Mouse (Mus musculus) embryonic facial prominence, embryonic 10.5 days (tissue): Measurements from ENCODE around the gene P4hb. TPM values are rescaled to one million over a fixed set of nuclear protein-coding genes. Genes with fewer than 3 reads are reported as not detected.

ENCODE experiments used
- DNase-seq: peaks from one replicate; pipeline ENCODE4 v3.0.0-alpha.2; 2017; ENCODE audit warnings: low spot score
- H3K27ac ChIP-seq: fragments of 300-500 bp; sonication (generic); replicated peaks from 2 replicates; pipeline ENCODE4 v1.5.1; 2016; ENCODE audit warnings: mild to moderate bottlenecking
- H3K27me3 ChIP-seq: fragments of 300-500 bp; sonication (generic); replicated peaks from 2 replicates; pipeline ENCODE4 v1.6.1; 2016; ENCODE audit warnings: low read depth, mild to moderate bottlenecking; ENCODE audit not compliant: poor library complexity, severe bottlenecking
- H3K36me3 ChIP-seq: fragments of 300-500 bp; sonication (generic); replicated peaks from 2 replicates; pipeline ENCODE4 v1.6.1; 2016; ENCODE audit warnings: mild to moderate bottlenecking, moderate library complexity
- H3K4me1 ChIP-seq: fragments of 300-500 bp; sonication (generic); 2 replicates; pipeline ENCODE4 v1.6.1; 2016
- H3K4me3 ChIP-seq: fragments of 300-500 bp; sonication (generic); 2 replicates; pipeline ENCODE4 v1.5.1; 2016; ENCODE audit warnings: mild to moderate bottlenecking, moderate library complexity
- H3K9me3 ChIP-seq: fragments of 300-500 bp; sonication (generic); 2 replicates; pipeline ENCODE4 v1.6.1; 2016; ENCODE audit warnings: mild to moderate bottlenecking
- WGBS: fragments of 180-500 bp; shearing (Covaris S2); methylation state at CpG from one replicate; pipeline ENCODE4 v1.1.7; 2016; 5-methylcytosine and 5-hydroxymethylcytosine counted together
- polyA plus RNA-seq: library from polyadenylated mRNA; unstranded; fragments of >200 nt; fragmentation: Nextera tagmentation; extraction: Ambion mirVana; gene quantifications from 2 replicates; pipeline ENCODE4 v1.2.1, GENCODE M21; 2016

Gene P4hb
- polyA plus RNA-seq, 1 experiment from 2014 or later: 556 TPM

GRCm38 (mm10) chr11:120576365-120576981 is 3.4 kb upstream of the P4hb start:
- Histone ChIP-seq H3K36me3 (peaks cover 45% of the 10 kb centered on the region), H3K27me3 (no peaks in the 10 kb centered on the region), H3K27ac (no peak overlapping the region), H3K4me3 (peak overlapping the region; percentile 19; the same call in 1 of the 2 replicates), H3K9me3 (no peaks in the 10 kb centered on the region), H3K4me1 (peaks cover 45% of the 10 kb centered on the region)
- no peak for DNase-seq
- WGBS: 90% methylated on average over 3 of the region's 3 CpGs

GRCm38 (mm10) chr11:120575940-120576339 is 2.9 kb upstream of the P4hb start:
- Histone ChIP-seq H3K27me3 (no peaks in the 10 kb centered on the region), H3K4me1 (peaks cover 49% of the 10 kb centered on the region), H3K36me3 (peaks cover 50% of the 10 kb centered on the region), H3K27ac (no peak overlapping the region), H3K9me3 (no peaks in the 10 kb centered on the region), H3K4me3 (no peak overlapping the region)
- no peak for DNase-seq

GRCm38 (mm10) chr11:120575046-120575445 is 2.0 kb upstream of the P4hb start:
- no peaks in the 10 kb centered on the region for H3K9me3 ChIP-seq
- WGBS: 79% methylated on average over 2 of the region's 2 CpGs
- H3K27me3 ChIP-seq: no peaks in the 10 kb centered on the region
- H3K4me3 ChIP-seq: peak overlapping the region; percentile 64
- no peak for DNase-seq
- H3K4me1 ChIP-seq: peaks cover 48% of the 10 kb centered on the region
- H3K36me3 ChIP-seq: peaks cover 56% of the 10 kb centered on the region
- no peak overlapping the region for H3K27ac ChIP-seq

GRCm38 (mm10) chr11:120574278-120574600 is 1.2 kb upstream of the P4hb start:
- DNase-seq: no peak
- 50% methylated on average over 5 of the region's 5 CpGs for WGBS
- peaks cover 56% of the 10 kb centered on the region for H3K36me3 ChIP-seq
- H3K27me3 ChIP-seq: no peaks in the 10 kb centered on the region
- no peaks in the 10 kb centered on the region for H3K9me3 ChIP-seq
- H3K4me1 ChIP-seq: peaks cover 40% of the 10 kb centered on the region
- peak overlapping the region; percentile 96 for H3K27ac ChIP-seq
- peak overlapping the region; percentile 64 for H3K4me3 ChIP-seq

GRCm38 (mm10) chr11:120573585-120574277 is 678 bp upstream of the P4hb start:
- no peaks in the 10 kb centered on the region for H3K9me3 ChIP-seq
- H3K4me1 ChIP-seq: peaks cover 35% of the 10 kb centered on the region
- peaks cover 56% of the 10 kb centered on the region for H3K36me3 ChIP-seq
- H3K4me3 ChIP-seq: peak overlapping the region; percentile 64
- H3K27me3 ChIP-seq: no peaks in the 10 kb centered on the region
- peak; percentile 23 for DNase-seq
- WGBS: under 1% methylated on average over 23 of the region's 23 CpGs
- peak overlapping the region; percentile 96 for H3K27ac ChIP-seq

- WGBS: under 1% methylated on average over 24 of the region's 24 CpGs
- Histone ChIP-seq H3K27me3 (no peaks in the 10 kb centered on the region), H3K27ac (peak overlapping the region; percentile 96), H3K4me1 (peaks cover 32% of the 10 kb centered on the region), H3K9me3 (no peaks in the 10 kb centered on the region), H3K36me3 (peaks cover 56% of the 10 kb centered on the region), H3K4me3 (peak overlapping the region; percentile 64)
- no peak for DNase-seq
Measured at GRCm38 (mm10) chr11:120572417-120572751, 669 bp downstream of the P4hb start.

GRCm38 (mm10) chr11:120571754-120572416 is 1.2 kb downstream of the P4hb start:
- whole genome bisulfite sequencing: 19% methylated on average over 11 of the region's 11 CpGs
- H3K27ac ChIP-seq: peak overlapping the region; percentile 96
- no peaks in the 10 kb centered on the region for H3K27me3 ChIP-seq
- peaks cover 56% of the 10 kb centered on the region for H3K36me3 ChIP-seq
- peak overlapping the region; percentile 64 for H3K4me3 ChIP-seq
- H3K4me1 ChIP-seq: peaks cover 32% of the 10 kb centered on the region
- H3K9me3 ChIP-seq: no peaks in the 10 kb centered on the region
- DNase-seq: no peak

- no peak for DNase-seq
- H3K4me3 ChIP-seq: peak overlapping the region; percentile 64
- no peaks in the 10 kb centered on the region for H3K27me3 ChIP-seq
- WGBS: 83% methylated on average over 3 of the region's 3 CpGs
- peaks cover 32% of the 10 kb centered on the region for H3K4me1 ChIP-seq
- peaks cover 56% of the 10 kb centered on the region for H3K36me3 ChIP-seq
- H3K27ac ChIP-seq: peak overlapping the region; percentile 96; the same call in 1 of the 2 replicates
- no peaks in the 10 kb centered on the region for H3K9me3 ChIP-seq
Measured at GRCm38 (mm10) chr11:120571122-120571521, 1.9 kb downstream of the P4hb start.

GRCm38 (mm10) chr11:120568324-120568723 is 4.7 kb downstream of the P4hb start:
- Histone ChIP-seq H3K4me1 (peaks cover 21% of the 10 kb centered on the region), H3K36me3 (peaks cover 84% of the 10 kb centered on the region), H3K9me3 (no peaks in the 10 kb centered on the region), H3K27ac (no peak overlapping the region), H3K27me3 (no peaks in the 10 kb centered on the region), H3K4me3 (no peak overlapping the region)
- no peak for DNase-seq
- 97% methylated on average over 6 of the region's 6 CpGs for WGBS

- Histone ChIP-seq H3K4me3 (no peak overlapping the region), H3K27me3 (no peaks in the 10 kb centered on the region), H3K36me3 (peaks cover 100% of the 10 kb centered on the region), H3K9me3 (no peaks in the 10 kb centered on the region), H3K4me1 (0 out of 2 replicates have a peak, but pooled peaks cover 2% of the 10 kb centered on the region), H3K27ac (no peak overlapping the region)
- no peak for DNase-seq
- WGBS: 88% methylated on average over 9 of the region's 9 CpGs
Measured at GRCm38 (mm10) chr11:120565114-120565513, 7.9 kb downstream of the P4hb start.

GRCm38 (mm10) chr11:120562949-120563348 is 10.1 kb downstream of the P4hb start:
- 96% methylated on average over 13 of the region's 13 CpGs for WGBS
- Histone ChIP-seq H3K36me3 (peaks cover 96% of the 10 kb centered on the region), H3K4me1 (0 out of 2 replicates have a peak, but pooled peaks cover 2% of the 10 kb centered on the region), H3K27me3 (no peaks in the 10 kb centered on the region), H3K9me3 (no peaks in the 10 kb centered on the region), H3K27ac (no peak overlapping the region), H3K4me3 (no peak overlapping the region)
- DNase-seq: no peak

- H3K36me3 ChIP-seq: peaks cover 78% of the 10 kb centered on the region
- H3K9me3 ChIP-seq: no peaks in the 10 kb centered on the region
- no peak for DNase-seq
- 93% methylated on average over 13 of the region's 13 CpGs for WGBS
- no peak overlapping the region for H3K27ac ChIP-seq
- no peaks in the 10 kb centered on the region for H3K27me3 ChIP-seq
- H3K4me3 ChIP-seq: no peak overlapping the region
- no peaks in the 10 kb centered on the region for H3K4me1 ChIP-seq
Measured at GRCm38 (mm10) chr11:120560952-120561728, 11.9 kb downstream of the P4hb start.
